Mouse (Mus musculus) intestine, postnatal 0 days (tissue): ENCODE data around the gene Hdx. TPM values are rescaled to one million over a fixed set of nuclear protein-coding genes. Genes with fewer than 3 reads are reported as not detected.

Experiments
- ATAC-seq: fragments of 200-750 bp; cut with Nextera tagmentation; 2 replicates; pipeline ENCODE4 v1.8.0; 2017; ENCODE audit warnings: mild to moderate bottlenecking, moderate TSS enrichment, moderate library complexity
- H3K27ac ChIP-seq: fragments of 300-500 bp; sonication (generic); 2 replicates; pipeline ENCODE4 v1.5.1; 2014; ENCODE audit warnings: mild to moderate bottlenecking, low read depth, low read length, moderate library complexity
- H3K27me3 ChIP-seq: fragments of 300-500 bp; sonication (generic); replicated peaks from 2 replicates; pipeline ENCODE4 v1.6.1; 2014; ENCODE audit warnings: low read length, mixed read lengths; ENCODE audit not compliant: control insufficient read depth, insufficient read depth
- H3K36me3 ChIP-seq: fragments of 300-500 bp; sonication (generic); 2 replicates; pipeline ENCODE4 v1.6.1; 2014; ENCODE audit warnings: mild to moderate bottlenecking, moderate library complexity; ENCODE audit not compliant: control insufficient read depth, insufficient read depth
- H3K4me1 ChIP-seq: fragments of 300-500 bp; sonication (generic); replicated peaks from 2 replicates; pipeline ENCODE4 v1.6.1; 2014; ENCODE audit warnings: antibody characterized with exemption, low read length, mixed read lengths; ENCODE audit not compliant: control insufficient read depth, insufficient read depth
- H3K4me2 ChIP-seq: fragments of 300-500 bp; sonication (generic); replicated peaks from 2 replicates; pipeline ENCODE4 v1.6.1; 2014; ENCODE audit warnings: low read depth, mild to moderate bottlenecking, moderate library complexity
- H3K4me3 ChIP-seq: fragments of 300-500 bp; sonication (generic); 2 replicates; pipeline ENCODE4 v1.5.1; 2014; ENCODE audit warnings: low read depth, low read length
- H3K9ac ChIP-seq: fragments of 300-500 bp; sonication (generic); 2 replicates; pipeline ENCODE4 v1.6.1; 2014; ENCODE audit warnings: mild to moderate bottlenecking, low read depth, low read length
- H3K9me3 ChIP-seq: fragments of 300-500 bp; sonication (generic); 2 replicates; pipeline ENCODE4 v1.6.1; 2016; ENCODE audit warnings: mixed run types; ENCODE audit not compliant: control insufficient read depth
- CTCF ChIP-seq: sonication (generic); IDR thresholded peaks from 2 replicates; pipeline ENCODE4 v1.5.1; 2016; ENCODE audit warnings: low read depth, mild to moderate bottlenecking, control low read depth, antibody characterized with exemption, moderate library complexity
- WGBS: fragments of 180-500 bp; shearing (Covaris S2); extraction: QIAGEN DNeasy Blood & Tissue Kit; methylation state at CpG from one replicate; pipeline ENCODE4 v1.1.7; 2014; 5-methylcytosine and 5-hydroxymethylcytosine counted together
- polyA plus RNA-seq: library from polyadenylated mRNA; unstranded; fragments of >200 nt; fragmentation: Nextera tagmentation; extraction: Ambion mirVana; gene quantifications from 2 replicates; pipeline ENCODE4 v1.2.1, GENCODE M21; 2015

Gene Hdx
- polyA plus RNA-seq, 1 experiment from 2014 or later: 0.25 TPM

GRCm38 (mm10) chrX:111640616-111641015 is 56.3 kb downstream of the Hdx start:
- no peaks in the 10 kb centered on the region for H3K9me3 ChIP-seq
- no peak for ATAC-seq
- H3K36me3 ChIP-seq: no peaks in the 10 kb centered on the region
- no peaks in the 10 kb centered on the region for H3K4me1 ChIP-seq
- no peaks in the 10 kb centered on the region for H3K27me3 ChIP-seq
- H3K4me2 ChIP-seq: no peak overlapping the region
- H3K9ac ChIP-seq: no peak overlapping the region
- no peak overlapping the region for H3K4me3 ChIP-seq
- no peak for TF ChIP-seq CTCF
- 76% methylated on average over 5 of the region's 5 CpGs for WGBS
- no peak overlapping the region for H3K27ac ChIP-seq

- no peak for ATAC-seq
- Histone ChIP-seq H3K36me3 (no peaks in the 10 kb centered on the region), H3K27ac (no peak overlapping the region), H3K4me3 (no peak overlapping the region), H3K9me3 (no peaks in the 10 kb centered on the region), H3K4me2 (no peak overlapping the region), H3K4me1 (no peaks in the 10 kb centered on the region), H3K9ac (no peak overlapping the region), H3K27me3 (no peaks in the 10 kb centered on the region)
- WGBS: 82% methylated on average over 2 of the region's 2 CpGs
- TF ChIP-seq CTCF: no peak
Measured at GRCm38 (mm10) chrX:111597631-111598161, 99.2 kb downstream of the Hdx start.

GRCm38 (mm10) chrX:111587616-111588015 is 109.3 kb downstream of the Hdx start:
- no peak overlapping the region for H3K9ac ChIP-seq
- 71% methylated on average over 4 of the region's 4 CpGs for WGBS
- no peaks in the 10 kb centered on the region for H3K27me3 ChIP-seq
- no peak for TF ChIP-seq CTCF
- ATAC-seq: no peak
- no peak overlapping the region for H3K4me3 ChIP-seq
- no peaks in the 10 kb centered on the region for H3K36me3 ChIP-seq
- H3K4me1 ChIP-seq: no peaks in the 10 kb centered on the region
- no peak overlapping the region for H3K27ac ChIP-seq
- no peaks in the 10 kb centered on the region for H3K9me3 ChIP-seq
- no peak overlapping the region for H3K4me2 ChIP-seq

GRCm38 (mm10) chrX:111577044-111577443 is 119.8 kb downstream of the Hdx start:
- no peak for ATAC-seq
- no peaks in the 10 kb centered on the region for H3K9me3 ChIP-seq
- H3K27ac ChIP-seq: no peak overlapping the region
- no peak overlapping the region for H3K9ac ChIP-seq
- no peaks in the 10 kb centered on the region for H3K4me1 ChIP-seq
- H3K4me2 ChIP-seq: no peak overlapping the region
- H3K4me3 ChIP-seq: no peak overlapping the region
- 71% methylated on average over 2 of the region's 2 CpGs for WGBS
- TF ChIP-seq CTCF: no peak
- no peaks in the 10 kb centered on the region for H3K36me3 ChIP-seq
- no peaks in the 10 kb centered on the region for H3K27me3 ChIP-seq

GRCm38 (mm10) chrX:111537859-111538258 is 159.0 kb downstream of the Hdx start, which contains the start of gene Rps6ka6:
TSS of gene Rps6ka6 (minus strand) at chrX:111537959.
- Histone ChIP-seq H3K36me3 (no peaks in the 10 kb centered on the region), H3K27ac (no peak within 1 kb of the TSS), H3K4me2 (peak within 1 kb of the TSS; percentile 21; the same call in 1 of the 2 replicates), H3K4me1 (no peaks in the 10 kb centered on the region), H3K4me3 (no peak within 1 kb of the TSS), H3K27me3 (no peaks in the 10 kb centered on the region), H3K9me3 (no peaks in the 10 kb centered on the region), H3K9ac (no peak within 1 kb of the TSS)
- 50% methylated on average over 10 of the region's 10 CpGs for WGBS
- no peak for ATAC-seq
- no peak for TF ChIP-seq CTCF

Other genes starting within 250 kb of the Hdx start
- gene Rps6ka6, start 159.1 kb downstream of the Hdx start, polyA plus RNA-seq: 2.4 and 3.0 TPM in 2 replicates
- gene Gm45194, start 194.3 kb upstream of the Hdx start, polyA plus RNA-seq: not detected in 2 replicates